Mouse (Mus musculus) CD4-positive helper T cell, adult 2 months (primary cell): ENCODE measurements at regions not wholly inside any gene's neighbourhood (a gene's known extent, or its start where the extent isn't known, plus 50 kb on each side); places are given as distances from the start of the nearest gene placed in this dataset.

Source experiments
- DNase-seq: peaks from one replicate; pipeline ENCODE4 v3.0.0-alpha.2; 2012; ENCODE audit warnings: low read depth, missing footprints, low spot score

- DNase-seq, result no peak
Measured at GRCm38 (mm10) chr13:39127942-39128341, 167.3 kb upstream of the Slc35b3 start.

GRCm38 (mm10) chr13:39092058-39092457 is 131.4 kb upstream of the Slc35b3 start:
- DNase-seq, result no peak

GRCm38 (mm10) chr13:39084544-39084943 is 123.9 kb upstream of the Slc35b3 start:
- no peak for DNase-seq

- no peak for DNase-seq
Measured at GRCm38 (mm10) chr13:39074211-39074610, 113.5 kb upstream of the Slc35b3 start.

- DNase-seq, result no peak
Measured at GRCm38 (mm10) chr13:39032263-39032662, 71.6 kb upstream of the Slc35b3 start.

GRCm38 (mm10) chr13:39020168-39020567 is 59.5 kb upstream of the Slc35b3 start:
- DNase-seq, result no peak

- DNase-seq, result peak; percentile 50
Measured at GRCm38 (mm10) chr13:39011696-39012095, 51.0 kb upstream of the Slc35b3 start.
